Mouse (Mus musculus) heart, embryonic 16.5 days (tissue): ENCODE results near the gene Hdac4. TPM values are rescaled to one million over a fixed set of nuclear protein-coding genes. Genes with fewer than 3 reads are reported as not detected.
A peak's percentile ranks its signal among the peaks of the same experiment; 100 is the strongest.

Experiments
- ATAC-seq: fragments of 200-750 bp; cut with Nextera tagmentation; replicated peaks from 2 replicates; pipeline ENCODE4 v1.8.0; 2017; ENCODE audit warnings: moderate number of reproducible peaks; ENCODE audit not compliant: insufficient read depth, low FRiP score; ENCODE audit errors: extremely low read depth
- H3K27ac ChIP-seq: fragments of 300-500 bp; sonication (generic); 2 replicates; pipeline ENCODE4 v1.5.1; 2014; ENCODE audit warnings: mild to moderate bottlenecking, low read length, control low read depth, moderate library complexity
- H3K27me3 ChIP-seq: fragments of 300-500 bp; sonication (generic); 2 replicates; pipeline ENCODE4 v1.6.1; 2014; ENCODE audit warnings: low read length, mixed read lengths; ENCODE audit not compliant: control insufficient read depth, insufficient read depth
- H3K36me3 ChIP-seq: fragments of 300-500 bp; sonication (generic); 2 replicates; pipeline ENCODE4 v1.6.1; 2014; ENCODE audit not compliant: control insufficient read depth, insufficient read depth
- H3K4me1 ChIP-seq: fragments of 300-500 bp; sonication (generic); 2 replicates; pipeline ENCODE4 v1.6.1; 2014; ENCODE audit warnings: low read length, mixed read lengths; ENCODE audit not compliant: control insufficient read depth, insufficient read depth
- H3K4me2 ChIP-seq: fragments of 300-500 bp; sonication (generic); 2 replicates; pipeline ENCODE4 v1.6.1; 2014; ENCODE audit warnings: low read depth, mild to moderate bottlenecking, control low read depth, low read length
- H3K4me3 ChIP-seq: fragments of 300-500 bp; sonication (generic); 2 replicates; pipeline ENCODE4 v1.5.1; 2014; ENCODE audit warnings: mild to moderate bottlenecking, control low read depth, low read length
- H3K9ac ChIP-seq: fragments of 300-500 bp; sonication (generic); 2 replicates; pipeline ENCODE4 v1.6.1; 2014; ENCODE audit warnings: low read length, control low read depth
- H3K9me3 ChIP-seq: fragments of 300-500 bp; sonication (generic); replicated peaks from 2 replicates; pipeline ENCODE4 v1.6.1; 2016; ENCODE audit warnings: low read length; ENCODE audit not compliant: control insufficient read depth
- WGBS: fragments of 180-500 bp; shearing (Covaris S2); extraction: QIAGEN DNeasy Blood & Tissue Kit; methylation state at CpG from one replicate; pipeline ENCODE4 v1.1.7; 2014; 5-methylcytosine and 5-hydroxymethylcytosine counted together
- polyA plus RNA-seq: library from polyadenylated mRNA; unstranded; fragments of >200 nt; fragmentation: Nextera tagmentation; extraction: Ambion mirVana; gene quantifications from 2 replicates; pipeline ENCODE4 v1.2.1, GENCODE M21; 2015

The Hdac4 gene
- polyA plus RNA-seq, 1 experiment from 2014 or later, result 18.1 TPM

DNA sequence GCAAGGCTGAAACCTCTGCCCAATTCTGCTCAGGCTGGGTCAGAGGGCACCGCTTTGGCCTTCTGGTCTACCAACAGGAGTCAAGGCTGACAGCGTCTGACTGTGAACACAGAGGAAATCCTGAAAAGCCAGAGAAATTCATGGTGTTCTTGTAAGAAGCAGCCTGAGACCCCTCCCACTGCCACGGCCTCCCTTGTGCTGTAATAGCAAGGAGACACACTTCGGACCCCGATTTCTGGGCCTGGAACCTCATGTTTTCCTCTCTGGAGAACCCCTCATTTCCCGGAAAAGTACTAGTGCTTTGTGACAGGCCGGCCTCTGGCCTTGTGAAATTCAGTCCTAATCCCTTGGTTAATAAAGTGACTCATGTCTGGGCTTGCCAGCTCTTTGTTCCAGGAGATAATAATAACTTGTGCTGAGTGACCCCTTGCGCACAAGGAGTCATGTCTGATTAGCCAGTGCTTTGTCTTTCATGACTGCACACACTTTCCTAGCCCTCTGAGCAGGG, 19.7 kb upstream of the Hdac4 start:
- Histone ChIP-seq H3K27ac (peak overlapping the region; percentile 65), H3K4me2 (no peak overlapping the region), H3K9me3 (no peaks in the 10 kb centered on the region; the same call in 1 of the 2 replicates), H3K4me3 (no peak overlapping the region), H3K9ac (0 out of 2 replicates have a peak overlapping the region, but pooled peaks have one; percentile 16), H3K36me3 (no peaks in the 10 kb centered on the region), H3K27me3 (no peaks in the 10 kb centered on the region), H3K4me1 (peaks cover 27% of the 10 kb centered on the region)
- peak; percentile 35; the same call in 1 of the 2 replicates for ATAC-seq
- WGBS, result 63% methylated on average over 8 of the region's 8 CpGs

GRCm38 (mm10) chr1:92212003-92212750, 16.7 kb upstream of the Hdac4 start:
- H3K9me3 ChIP-seq, result no peaks in the 10 kb centered on the region; the same call in 1 of the 2 replicates
- no peak overlapping the region for H3K4me3 ChIP-seq
- no peak overlapping the region for H3K4me2 ChIP-seq
- no peaks in the 10 kb centered on the region for H3K36me3 ChIP-seq
- WGBS, result 29% methylated on average over 13 of the region's 13 CpGs
- peak; percentile 56 for ATAC-seq
- no peaks in the 10 kb centered on the region for H3K27me3 ChIP-seq
- H3K9ac ChIP-seq, result peak overlapping the region; percentile 34; the same call in 1 of the 2 replicates
- peaks cover 27% of the 10 kb centered on the region for H3K4me1 ChIP-seq
- H3K27ac ChIP-seq, result peak overlapping the region; percentile 76

DNA sequence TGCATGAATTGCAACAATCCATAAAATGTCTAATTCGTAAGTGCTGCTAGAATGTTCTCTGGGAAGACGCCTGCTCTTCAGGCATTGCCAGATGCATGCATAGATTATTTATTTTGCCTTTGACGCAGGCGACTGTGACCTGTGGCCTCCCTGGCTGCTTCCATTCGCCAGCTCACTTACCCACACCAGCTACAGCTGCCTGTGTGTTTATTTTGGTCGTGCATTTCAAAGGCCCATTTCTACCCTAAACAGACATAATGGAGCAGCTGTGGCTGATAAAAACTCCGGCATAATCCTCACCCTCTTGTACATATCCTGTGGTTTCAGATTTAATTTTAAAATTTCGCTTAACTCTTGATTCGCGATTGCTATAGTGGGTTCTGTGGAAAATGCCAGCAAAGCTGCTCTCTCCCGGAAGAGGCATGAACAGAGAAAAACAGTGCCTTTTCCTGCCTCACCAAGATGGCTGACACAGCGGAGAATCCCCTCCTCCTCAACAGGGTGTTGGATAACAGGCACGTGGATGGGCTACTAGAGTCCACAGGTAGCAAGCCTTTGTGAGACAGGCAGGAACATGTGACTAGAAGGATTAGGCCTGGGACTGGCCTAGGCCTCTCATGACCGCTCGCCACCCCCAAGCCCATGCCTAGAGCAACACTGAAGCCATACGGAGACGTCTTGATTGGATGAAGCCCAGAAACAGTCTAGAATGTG, 7.3 kb upstream of the Hdac4 start:
- peaks cover 4% of the 10 kb centered on the region; the same call in 1 of the 2 replicates for H3K9me3 ChIP-seq
- no peak overlapping the region for H3K4me2 ChIP-seq
- no peaks in the 10 kb centered on the region for H3K36me3 ChIP-seq
- no peak overlapping the region for H3K4me3 ChIP-seq
- no peak overlapping the region for H3K27ac ChIP-seq
- no peak overlapping the region for H3K9ac ChIP-seq
- 76% methylated on average over 17 of the region's 17 CpGs for WGBS
- no peak for ATAC-seq
- no peaks in the 10 kb centered on the region for H3K4me1 ChIP-seq
- H3K27me3 ChIP-seq, result no peaks in the 10 kb centered on the region

DNA sequence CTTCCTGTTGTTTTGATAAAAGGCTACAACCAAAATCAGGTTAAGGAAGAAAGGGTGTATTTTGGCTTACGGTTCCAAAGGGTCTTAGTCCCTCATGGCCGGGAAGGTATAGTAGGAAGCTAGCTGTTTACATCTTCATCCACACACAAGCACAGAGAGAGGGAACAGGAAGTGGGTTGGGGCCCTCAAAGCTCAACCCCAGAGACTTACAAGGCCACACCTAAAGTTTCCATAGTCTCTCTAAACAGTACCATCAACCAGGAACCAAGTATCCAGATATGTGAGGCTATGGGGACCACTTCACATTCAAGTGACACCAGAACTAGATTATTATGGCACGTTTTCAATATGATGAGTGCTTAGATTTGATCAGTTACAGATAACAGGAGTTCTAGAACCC, 5.0 kb downstream of the Hdac4 start:
- WGBS, result 77% methylated on average over 3 of the region's 3 CpGs
- Histone ChIP-seq H3K27ac (no peak overlapping the region), H3K27me3 (no peaks in the 10 kb centered on the region), H3K4me2 (no peak overlapping the region), H3K4me1 (no peaks in the 10 kb centered on the region), H3K4me3 (no peak overlapping the region), H3K9ac (no peak overlapping the region), H3K9me3 (no peaks in the 10 kb centered on the region; the same call in 1 of the 2 replicates), H3K36me3 (no peaks in the 10 kb centered on the region)
- no peak for ATAC-seq

- Histone ChIP-seq H3K9me3 (no peaks in the 10 kb centered on the region; the same call in 1 of the 2 replicates), H3K27me3 (no peaks in the 10 kb centered on the region), H3K36me3 (no peaks in the 10 kb centered on the region), H3K4me3 (no peak overlapping the region), H3K4me1 (no peaks in the 10 kb centered on the region), H3K4me2 (no peak overlapping the region), H3K27ac (no peak overlapping the region), H3K9ac (no peak overlapping the region)
- WGBS, result 80% methylated on average over 3 of the region's 3 CpGs
- no peak for ATAC-seq
These were observed 8.4 kb downstream of the Hdac4 start for GRCm38 (mm10) chr1:92187137-92187536.

DNA sequence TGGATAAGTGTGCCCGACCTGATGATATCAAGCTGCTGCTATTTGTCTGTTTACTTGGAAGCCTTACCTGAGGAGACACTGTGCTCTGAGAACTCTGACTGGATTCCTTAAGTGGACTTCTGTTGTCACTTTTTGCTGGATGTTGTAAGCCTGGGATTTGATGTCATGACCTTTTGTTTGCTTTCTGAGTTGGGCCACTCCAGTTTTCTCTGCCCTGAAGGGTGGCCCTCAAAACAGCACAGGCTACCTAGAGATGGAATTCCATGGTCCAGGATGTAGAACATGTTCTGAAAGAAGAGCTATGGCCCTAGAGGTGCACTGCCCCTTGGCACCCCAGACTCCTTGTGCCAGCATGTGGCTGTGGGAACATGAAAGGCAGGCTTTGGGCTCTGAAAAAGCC, 10.9 kb downstream of the Hdac4 start:
- no peak overlapping the region for H3K9ac ChIP-seq
- no peaks in the 10 kb centered on the region for H3K9me3 ChIP-seq
- no peak overlapping the region for H3K27ac ChIP-seq
- H3K4me1 ChIP-seq, result peaks cover 5% of the 10 kb centered on the region
- 65% methylated on average over 1 of the region's 1 CpGs for WGBS
- H3K4me2 ChIP-seq, result no peak overlapping the region
- no peaks in the 10 kb centered on the region for H3K36me3 ChIP-seq
- H3K27me3 ChIP-seq, result no peaks in the 10 kb centered on the region
- no peak for ATAC-seq
- H3K4me3 ChIP-seq, result no peak overlapping the region

DNA sequence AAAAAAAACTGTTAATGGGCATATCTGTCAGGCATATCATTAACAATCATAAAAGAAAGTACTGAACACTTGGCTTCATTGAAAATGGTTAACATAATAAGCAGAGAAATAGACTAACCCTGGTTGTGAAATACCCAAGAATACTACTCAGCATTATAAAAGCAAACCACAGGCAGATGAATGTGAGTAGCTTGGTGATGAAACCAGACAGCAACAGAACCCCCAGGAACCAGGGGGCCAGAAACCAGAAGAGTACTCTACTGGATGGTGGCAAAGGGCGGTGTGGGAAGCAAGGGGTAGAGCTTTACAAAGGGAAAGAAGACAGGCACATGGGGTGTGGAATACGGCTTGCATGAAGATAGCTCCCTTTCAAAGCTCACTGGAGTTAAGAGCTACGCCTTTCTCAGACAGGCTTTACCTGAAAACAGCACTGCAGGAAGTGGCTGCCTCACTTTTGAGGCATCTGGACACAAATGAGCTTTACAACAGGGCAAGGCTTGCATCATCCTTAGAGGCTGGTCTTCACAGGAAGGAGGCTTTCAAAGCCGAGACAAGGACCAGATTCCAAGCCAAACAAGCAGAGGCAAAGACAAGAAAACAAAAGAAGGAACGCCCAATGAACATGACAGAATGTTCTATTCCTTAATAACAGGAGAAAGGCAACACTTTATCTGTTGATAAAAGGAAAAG, 12.3 kb downstream of the Hdac4 start:
- Histone ChIP-seq H3K4me3 (no peak overlapping the region), H3K27ac (no peak overlapping the region), H3K27me3 (no peaks in the 10 kb centered on the region), H3K4me1 (peaks cover 13% of the 10 kb centered on the region), H3K9me3 (no peaks in the 10 kb centered on the region), H3K9ac (no peak overlapping the region), H3K36me3 (no peaks in the 10 kb centered on the region), H3K4me2 (no peak overlapping the region)
- no peak for ATAC-seq
- 70% methylated on average over 5 of the region's 5 CpGs for WGBS

GRCm38 (mm10) chr1:92181970-92182369, 13.5 kb downstream of the Hdac4 start:
- peaks cover 26% of the 10 kb centered on the region for H3K4me1 ChIP-seq
- H3K27ac ChIP-seq, result no peak overlapping the region
- ATAC-seq, result no peak
- H3K36me3 ChIP-seq, result no peaks in the 10 kb centered on the region
- no peak overlapping the region for H3K4me2 ChIP-seq
- no peak overlapping the region for H3K9ac ChIP-seq
- H3K27me3 ChIP-seq, result no peaks in the 10 kb centered on the region
- 80% methylated on average over 2 of the region's 2 CpGs for WGBS
- no peaks in the 10 kb centered on the region for H3K9me3 ChIP-seq
- H3K4me3 ChIP-seq, result no peak overlapping the region
